ENCODE assay signal across 9 mouse cellular contexts in genomic region chr10:33624131-33624879, GRCm38 (mm10). TPM values are rescaled to one million over a fixed set of nuclear protein-coding genes. Genes with fewer than 3 reads are reported as not detected.
DNase-seq lines count a peak whose midpoint lies in the region; ATAC-seq and TF ChIP-seq lines count a peak whose summit lies in the region.
"Had no signal": no experiment of that assay in that cellular context is flagged by ENCODE, and none has a peak within 500 bp of the region (broad histone marks: within the 10 kb centered on the region; RNA-seq: fewer than 3 reads in every experiment).

Gene Clvs2, minus strand, starts transcription at chr10:33624769.

- DNase-seq in gastrocnemius, adult 2 months, result peak; percentile 27
- no peak for DNase-seq in gastrocnemius, adult 18-20 months (ENCODE audit: low spot score)
- peak; percentile 1 for DNase-seq in 3134 (ENCODE audit: extremely low read depth, insufficient read length, low spot score)
- DNase-seq in gastrocnemius, postnatal 25 days, result peak; percentile 13
- DNase-seq in left cerebral cortex, adult 11 months (ENCODE audit: low spot score), result peak; percentile 76
- DNase-seq in neural tube, embryonic 11.5 days (ENCODE audit: low spot score), result peak; percentile 70
- DNase-seq in natural killer cell, adult 2 months (ENCODE audit: low spot score in 2 of 2), result no peak

- H3K9me3 ChIP-seq in neural tube, embryonic 11.5 days (ENCODE audit: control insufficient read depth, low read length), result no peaks in the 10 kb centered on the region

- H3K9ac ChIP-seq in neural tube, embryonic 11.5 days (ENCODE audit: low read length), result peak within 1 kb of the TSS; percentile 72

- H3K4me2 ChIP-seq in neural tube, embryonic 11.5 days (ENCODE audit: low read depth), result peak within 1 kb of the TSS; percentile 73

- no peaks in the 10 kb centered on the region for H3K27me3 ChIP-seq in neural tube, embryonic 11.5 days (ENCODE audit: control insufficient read depth, insufficient read depth, low read length)

- peak; percentile 67; the same call in 1 of the 2 replicates for TF ChIP-seq POLR2A in cortical plate, adult 2 months (IDR thresholded peaks at IDR 0.05; ENCODE audit: extremely low read depth, insufficient read depth, low read length)

- WGBS in neural tube, embryonic 11.5 days, result 1% methylated on average over 35 of the region's 37 CpGs

- H3K36me3 ChIP-seq in neural tube, embryonic 11.5 days (ENCODE audit: control insufficient read depth, insufficient read depth, low read length), result no peaks in the 10 kb centered on the region

- intact Hi-C loops in gastrocnemius, adult 2 months (cut with DNase I), result no loop called here

- H3K4me3 ChIP-seq in gastrocnemius, adult 2 months, result peak within 1 kb of the TSS; percentile 38
- peak within 1 kb of the TSS; percentile 71 for H3K4me3 ChIP-seq in cortical plate, adult 2 months (ENCODE audit: insufficient read depth, low read length)
- H3K4me3 ChIP-seq in neural tube, embryonic 11.5 days (ENCODE audit: low read depth, low read length), result peak within 1 kb of the TSS; percentile 45

- ATAC-seq in neural tube, embryonic 11.5 days (ENCODE audit: insufficient read depth, low FRiP score, low TSS enrichment), result peak; percentile 81

- no peaks in the 10 kb centered on the region; the same call in 1 of the 2 replicates for H3K4me1 ChIP-seq in cortical plate, adult 2 months (ENCODE audit: control insufficient read depth, insufficient read depth, low read length)
- no peaks in the 10 kb centered on the region; the same call in 1 of the 2 replicates for H3K4me1 ChIP-seq in neural tube, embryonic 11.5 days (ENCODE audit: control insufficient read depth, insufficient read depth, low read length)

- no peak for TF ChIP-seq CTCF in gastrocnemius, adult 2 months (IDR thresholded peaks at IDR 0.05)
- no peak for TF ChIP-seq CTCF in cortical plate, adult 2 months (IDR thresholded peaks at IDR 0.05; ENCODE audit: extremely low read depth, insufficient read depth, low read length)

- no peak within 1 kb of the TSS for H3K27ac ChIP-seq in gastrocnemius, adult 2 months
- peak within 1 kb of the TSS; percentile 99 for H3K27ac ChIP-seq in cortical plate, adult 2 months (ENCODE audit: insufficient read depth, low read length)
- H3K27ac ChIP-seq in neural tube, embryonic 11.5 days (ENCODE audit: low read depth, low read length), result no peak within 1 kb of the TSS

RNA-seq across cellular contexts. Expression of gene Clvs2, which starts in this region (rescaled TPM):
- not detected for total RNA-seq in gastrocnemius, adult 2 months (2021)
- under 1 TPM in 1 of 2 experiments, not detected in 1; 0.05 TPM for total RNA-seq in gastrocnemius, adult 18-20 months (2021)
- 30.7 and 34.8 TPM in 2 replicates for polyA plus RNA-seq in cortical plate, adult 2 months (2012; rRNA removed)
- not detected for total RNA-seq in gastrocnemius, postnatal 25 days (2021)
- polyA plus RNA-seq in neural tube, embryonic 11.5 days (2014; fragmentation: Nextera tagmentation; extraction: Ambion mirVana), result 7.3 and 8.1 TPM in 2 replicates
- total RNA-seq: heart, postnatal 14 days had no signal

Comparison
In these comparisons a context has a peak if more than half of its experiments do, and no peak if none do; other contexts are left out.
1. Peak in DNase-seq and H3K4me3 ChIP-seq in gastrocnemius, adult 2 months; RNA of the gene not detected or under 1 TPM.
2. Peak in DNase-seq in gastrocnemius, postnatal 25 days; RNA of the gene not detected or under 1 TPM.
3. DNase-seq: peak in 3134 (single experiment), left cerebral cortex, adult 11 months (single experiment) and neural tube, embryonic 11.5 days (single experiment); none in gastrocnemius, adult 18-20 months (single experiment) and natural killer cell, adult 2 months (0 of 2).
4. Peak in every context shown above with its lines, with median percentiles within 50 percentile points of each other: H3K4me3 ChIP-seq.